Mouse (Mus musculus) limb, embryonic 14.5 days (tissue): ENCODE measurements around the gene Tsks. TPM values are rescaled to one million over a fixed set of nuclear protein-coding genes. Genes with fewer than 3 reads are reported as not detected.

Source experiments
- ATAC-seq: fragments of 200-750 bp; cut with Nextera tagmentation; 2 replicates; pipeline ENCODE4 v1.8.0; 2017; ENCODE audit warnings: low read depth, moderate number of reproducible peaks, moderate TSS enrichment; ENCODE audit not compliant: low FRiP score
- DNase-seq: peaks from one replicate; pipeline ENCODE4 v3.0.0-alpha.2; 2015; ENCODE audit warnings: low spot score
- H3K27ac ChIP-seq: fragments of 300-500 bp; sonication (generic); replicated peaks from 2 replicates; pipeline ENCODE4 v1.5.1; 2014; ENCODE audit warnings: low read depth, mild to moderate bottlenecking, low read length, moderate library complexity, mixed read lengths
- H3K27me3 ChIP-seq: fragments of 300-500 bp; sonication (generic); 2 replicates; pipeline ENCODE4 v1.6.1; 2014; ENCODE audit warnings: low read length, mixed read lengths; ENCODE audit not compliant: control insufficient read depth, insufficient read depth
- H3K36me3 ChIP-seq: fragments of 300-500 bp; sonication (generic); 2 replicates; pipeline ENCODE4 v1.6.1; 2014; ENCODE audit warnings: mild to moderate bottlenecking, low read length, moderate library complexity, mixed read lengths; ENCODE audit not compliant: control insufficient read depth, insufficient read depth
- H3K4me1 ChIP-seq: fragments of 300-500 bp; sonication (generic); 2 replicates; pipeline ENCODE4 v1.6.1; 2014; ENCODE audit warnings: antibody characterized with exemption, low read length, mixed read lengths; ENCODE audit not compliant: control insufficient read depth, insufficient read depth
- H3K4me2 ChIP-seq: fragments of 300-500 bp; sonication (generic); replicated peaks from 2 replicates; pipeline ENCODE4 v1.6.1; 2014; ENCODE audit warnings: low read depth, mild to moderate bottlenecking, low read length, moderate library complexity; ENCODE audit not compliant: severe bottlenecking
- H3K4me3 ChIP-seq: fragments of 300-500 bp; sonication (generic); replicated peaks from 2 replicates; pipeline ENCODE4 v1.5.1; 2014; ENCODE audit warnings: low read length
- H3K9ac ChIP-seq: fragments of 300-500 bp; sonication (generic); 2 replicates; pipeline ENCODE4 v1.6.1; 2014; ENCODE audit warnings: mild to moderate bottlenecking, low read depth, low read length, moderate library complexity; ENCODE audit not compliant: severe bottlenecking
- H3K9me3 ChIP-seq: fragments of 300-500 bp; sonication (generic); 2 replicates; pipeline ENCODE4 v1.6.1; 2016; ENCODE audit warnings: low read length; ENCODE audit not compliant: control insufficient read depth
- POLR2A ChIP-seq: fragments of 200-500 bp; IDR thresholded peaks from 2 replicates; pipeline ENCODE4 v1.8.0; 2012; ENCODE audit warnings: inconsistent platforms, mild to moderate bottlenecking, moderate library complexity, borderline replicate concordance; ENCODE audit not compliant: insufficient read depth, insufficient read length; ENCODE audit errors: extremely low read depth
- WGBS: fragments of 180-500 bp; shearing (Covaris S2); extraction: QIAGEN DNeasy Blood & Tissue Kit; methylation state at CpG from one replicate; pipeline ENCODE4 v1.1.7; 2014; 5-methylcytosine and 5-hydroxymethylcytosine counted together
- polyA plus RNA-seq, 2 experiments: library from polyadenylated mRNA; depleted of rRNA in 1 of 2; stranded (reverse) in 1 of 2; unstranded in 1 of 2; fragments of >200 nt; fragmentation: Nextera tagmentation in 1 of 2; extraction: Ambion mirVana in 1 of 2; gene quantifications; 2 replicates each; pipeline versions ENCODE4 v1.2.1 to v1.2.3; 2012 to 2014

Tsks gene
- polyA plus RNA-seq, 2 experiments, result 0.14 TPM; not detected in 1

GRCm38 (mm10) chr7:44983944-44984832 lies 41.2 kb downstream of the Tsks start:
- Histone ChIP-seq H3K27ac (0 out of 2 replicates have a peak overlapping the region, but pooled peaks have one; percentile 19), H3K9ac (no peak overlapping the region), H3K9me3 (no peaks in the 10 kb centered on the region), H3K27me3 (no peaks in the 10 kb centered on the region), H3K4me1 (peaks cover 19% of the 10 kb centered on the region), H3K4me2 (peak overlapping the region; percentile 64), H3K4me3 (peak overlapping the region; percentile 100; the same call in 1 of the 2 replicates), H3K36me3 (peaks cover 49% of the 10 kb centered on the region)
- DNase-seq (no peak), ATAC-seq (no peak)
- no peak for TF ChIP-seq POLR2A
- WGBS, result 77% methylated on average over 7 of the region's 7 CpGs

GRCm38 (mm10) chr7:44984833-44985164 lies 41.8 kb downstream of the Tsks start:
- no peak overlapping the region for H3K27ac ChIP-seq
- ATAC-seq (no peak), DNase-seq (no peak)
- no peaks in the 10 kb centered on the region for H3K9me3 ChIP-seq
- WGBS, result 37% methylated on average over 3 of the region's 3 CpGs
- peaks cover 44% of the 10 kb centered on the region for H3K36me3 ChIP-seq
- H3K9ac ChIP-seq, result no peak overlapping the region
- TF ChIP-seq POLR2A, result no peak
- H3K4me1 ChIP-seq, result peaks cover 19% of the 10 kb centered on the region
- H3K4me3 ChIP-seq, result peak overlapping the region; percentile 100
- no peaks in the 10 kb centered on the region for H3K27me3 ChIP-seq
- H3K4me2 ChIP-seq, result peak overlapping the region; percentile 64

DNA sequence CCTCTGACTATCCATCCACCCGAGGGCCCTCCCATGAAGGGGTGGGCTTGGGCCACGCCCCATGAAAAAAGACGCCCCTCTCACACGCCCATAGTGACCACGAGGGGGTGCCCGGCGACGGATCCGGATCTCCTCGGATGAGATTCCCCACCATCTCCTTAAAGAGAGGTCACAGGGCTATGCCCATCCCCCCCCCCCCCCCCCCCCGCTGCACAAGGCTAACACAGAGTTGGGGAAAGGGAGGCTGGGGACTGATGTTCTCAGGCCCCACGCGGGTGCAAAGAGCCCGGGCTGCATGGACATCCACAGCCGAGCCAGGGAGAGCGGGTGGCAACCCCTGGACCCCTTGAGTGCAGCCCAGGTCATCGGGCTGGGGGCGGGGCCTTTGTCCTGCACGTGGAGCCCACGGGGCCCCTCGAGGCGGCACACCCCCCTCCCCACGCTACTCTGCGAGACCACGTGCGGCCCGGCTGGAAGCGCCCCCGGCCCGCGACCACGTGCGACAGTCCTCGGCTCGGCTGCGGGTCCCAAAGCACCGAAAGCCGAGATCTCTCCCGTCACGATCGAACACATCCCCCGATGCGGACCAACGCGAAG lies 42.7 kb downstream of the Tsks start:
- Histone ChIP-seq H3K4me3 (peak overlapping the region; percentile 100), H3K36me3 (peaks cover 43% of the 10 kb centered on the region), H3K9me3 (no peaks in the 10 kb centered on the region), H3K9ac (peak overlapping the region; percentile 98), H3K27ac (peak overlapping the region; percentile 91), H3K4me1 (peaks cover 19% of the 10 kb centered on the region), H3K27me3 (no peaks in the 10 kb centered on the region), H3K4me2 (peak overlapping the region; percentile 64)
- under 1% methylated on average over 44 of the region's 45 CpGs for WGBS
- ATAC-seq (no peak), DNase-seq (peak; percentile 71)
- no peak for TF ChIP-seq POLR2A

DNA sequence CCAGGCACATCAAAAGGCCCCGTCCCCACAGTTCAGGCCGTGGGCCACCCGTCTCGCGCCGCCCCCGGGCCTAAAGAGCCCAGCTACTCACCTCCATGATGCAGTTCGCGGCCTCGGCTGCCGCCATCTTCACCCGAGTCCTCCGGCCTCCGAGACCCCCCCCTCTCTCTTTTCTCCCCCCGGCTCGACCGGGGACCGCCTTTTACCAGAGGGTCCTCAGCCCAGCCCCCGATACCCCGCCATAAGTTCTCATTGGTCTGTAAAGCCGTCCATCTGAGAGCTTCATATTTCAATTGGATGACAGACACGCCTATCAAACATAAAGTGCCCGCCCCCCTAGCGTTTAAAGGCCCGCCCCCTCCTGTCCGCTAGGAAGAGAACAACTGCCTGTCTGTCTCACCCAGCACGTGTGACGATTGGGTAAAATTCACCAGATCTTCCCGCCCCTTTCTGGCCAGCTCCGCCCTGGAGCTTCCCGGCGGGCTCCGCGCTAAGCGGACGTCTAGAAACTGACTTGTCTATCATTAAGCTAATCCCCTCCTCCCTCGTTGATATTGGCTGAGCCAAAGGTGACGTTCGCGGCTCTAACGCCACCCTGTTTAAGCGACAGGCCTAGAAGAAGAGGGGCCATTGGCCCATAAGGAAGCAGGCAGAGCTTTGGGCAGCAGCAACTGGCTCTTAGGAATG lies 43.3 kb downstream of the Tsks start, which contains the start of gene Prmt1:
TSS of gene Prmt1 (minus strand) at position 377 of the 687 bp plus-strand sequence.
- Histone ChIP-seq H3K4me1 (peaks cover 19% of the 10 kb centered on the region), H3K9ac (peak within 1 kb of the TSS; percentile 98), H3K9me3 (no peaks in the 10 kb centered on the region), H3K27me3 (no peaks in the 10 kb centered on the region), H3K4me2 (peak within 1 kb of the TSS; percentile 64), H3K4me3 (peak within 1 kb of the TSS; percentile 100), H3K36me3 (peaks cover 43% of the 10 kb centered on the region), H3K27ac (peak within 1 kb of the TSS; percentile 95)
- WGBS, result 3% methylated on average over 38 of the region's 42 CpGs
- ATAC-seq, result peak; percentile 96
- TF ChIP-seq POLR2A, result peak; percentile 93; the same call in 1 of the 2 replicates
- peak; percentile 100 for DNase-seq
